Mouse (Mus musculus) mature B cell (primary cell): ENCODE results near the gene Smo.
"Not testable (repeated sequence)": the region's sequence is repeated elsewhere in the genome, so short reads cannot be mapped to it uniquely, and the experiment has no call there.

Experiments
- in situ Hi-C: fragments of 300-500 bp; cut with MboI; formaldehyde crosslinking; loops from 2 replicates; pipeline ENCODE4 v1.14.3; 2019

Smo gene

DNA sequence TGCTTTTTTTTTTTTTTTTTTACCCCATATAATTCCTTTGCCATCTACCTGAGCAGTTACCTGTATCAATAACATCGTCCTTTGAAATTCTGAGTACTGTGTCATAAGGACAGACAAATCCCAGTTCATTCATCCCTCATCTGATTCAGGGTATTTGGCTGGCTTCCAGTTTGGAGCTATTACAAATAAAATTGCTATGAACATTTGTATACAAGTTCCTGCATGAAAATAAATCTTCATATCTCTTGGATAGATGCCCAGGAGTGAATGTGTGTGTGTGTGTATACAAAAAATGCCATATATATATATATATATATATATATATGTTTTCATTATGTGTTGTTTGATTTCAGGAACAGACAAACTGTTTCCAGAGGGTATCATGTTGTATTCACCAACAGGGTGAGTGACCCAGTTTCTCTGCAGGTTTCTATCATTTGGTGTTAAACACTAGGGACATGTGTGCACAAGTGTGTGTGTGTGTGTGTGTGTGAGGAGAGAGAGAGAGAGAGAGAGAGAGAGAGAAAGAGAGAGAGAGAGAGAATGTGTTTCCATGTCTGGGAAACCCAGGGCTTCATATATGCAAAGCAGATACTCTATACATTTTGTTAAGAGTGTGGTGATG lies 8.6 kb upstream of the Smo start:
- in situ Hi-C loops, result no loop called here

DNA sequence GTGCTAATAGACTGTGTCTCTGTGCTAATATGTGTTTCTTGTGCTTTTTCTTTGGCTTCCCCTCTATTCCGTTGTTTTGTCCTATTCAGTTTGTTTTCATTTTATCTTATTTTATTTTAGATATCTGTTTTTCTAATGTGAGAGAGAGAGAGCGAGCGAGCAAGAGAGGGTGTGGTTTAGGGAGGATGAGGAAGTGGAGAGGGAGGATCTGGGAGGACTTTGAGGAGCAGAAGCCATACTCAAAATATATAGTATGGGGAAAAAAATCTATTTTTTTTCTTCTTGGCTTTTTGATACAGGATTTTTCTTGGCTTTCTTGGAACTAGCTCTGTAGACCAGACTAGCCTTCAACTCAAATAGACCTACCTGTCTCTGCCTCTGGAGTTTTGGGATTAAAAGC lies 7.3 kb upstream of the Smo start:
- in situ Hi-C loops, result no loop called here

DNA sequence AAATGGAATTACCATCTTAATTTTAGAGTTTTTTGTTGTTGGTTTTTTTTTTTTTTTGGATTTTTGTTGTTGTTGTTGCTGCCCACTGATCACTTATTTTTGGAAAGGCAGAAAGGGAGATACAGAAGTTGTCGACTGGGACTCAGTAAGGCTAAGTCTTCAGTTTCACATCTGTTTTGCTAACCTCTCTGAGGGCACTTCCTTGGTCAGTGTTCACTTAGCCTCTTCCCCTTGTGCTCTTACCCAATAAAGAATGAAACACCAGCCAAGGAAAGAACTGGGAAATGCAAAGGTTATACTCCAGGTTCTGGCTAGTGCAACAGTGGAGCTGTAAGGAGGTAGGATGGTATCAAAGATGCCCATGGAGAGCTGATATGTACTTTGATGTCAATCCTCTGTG lies 5.8 kb upstream of the Smo start:
- in situ Hi-C loops, result no loop called here

DNA sequence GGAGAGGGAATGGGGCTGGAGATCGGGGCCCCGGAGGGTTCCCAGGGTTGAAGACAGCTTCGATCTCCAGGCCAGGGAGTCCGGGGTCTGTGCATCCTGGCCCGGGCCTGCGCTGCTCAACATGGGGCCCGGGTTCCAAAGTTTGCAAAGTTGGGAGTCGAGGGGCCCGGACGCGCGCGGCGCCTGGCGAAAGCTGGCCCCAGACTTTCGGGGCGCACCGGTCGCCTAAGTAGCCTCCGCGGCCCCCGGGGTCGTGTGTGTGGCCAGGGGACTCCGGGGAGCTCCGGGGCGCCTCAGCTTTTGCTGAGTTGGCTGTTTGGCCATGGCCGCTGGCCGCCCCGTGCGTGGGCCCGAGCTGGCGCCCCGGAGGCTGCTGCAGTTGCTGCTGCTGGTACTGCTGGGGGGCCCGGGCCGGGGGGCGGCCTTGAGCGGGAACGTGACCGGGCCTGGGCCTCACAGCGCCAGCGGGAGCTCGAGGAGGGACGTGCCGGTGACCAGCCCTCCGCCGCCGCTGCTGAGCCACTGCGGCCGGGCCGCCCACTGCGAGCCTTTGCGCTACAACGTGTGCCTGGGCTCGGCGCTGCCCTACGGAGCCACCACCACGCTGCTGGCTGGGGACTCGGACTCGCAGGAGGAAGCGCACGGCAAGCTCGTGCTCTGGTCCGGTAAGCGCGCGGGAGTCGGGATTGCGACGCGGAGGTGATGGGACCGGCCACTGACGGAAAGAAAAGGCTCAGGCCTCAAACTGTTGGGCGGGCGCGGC lies 567 bp downstream of the Smo start:
- in situ Hi-C loops, result no loop called here

GRCm38 (mm10) chr6:29736610-29737458 lies 1.5 kb downstream of the Smo start:
- in situ Hi-C loops, result no loop called here

DNA sequence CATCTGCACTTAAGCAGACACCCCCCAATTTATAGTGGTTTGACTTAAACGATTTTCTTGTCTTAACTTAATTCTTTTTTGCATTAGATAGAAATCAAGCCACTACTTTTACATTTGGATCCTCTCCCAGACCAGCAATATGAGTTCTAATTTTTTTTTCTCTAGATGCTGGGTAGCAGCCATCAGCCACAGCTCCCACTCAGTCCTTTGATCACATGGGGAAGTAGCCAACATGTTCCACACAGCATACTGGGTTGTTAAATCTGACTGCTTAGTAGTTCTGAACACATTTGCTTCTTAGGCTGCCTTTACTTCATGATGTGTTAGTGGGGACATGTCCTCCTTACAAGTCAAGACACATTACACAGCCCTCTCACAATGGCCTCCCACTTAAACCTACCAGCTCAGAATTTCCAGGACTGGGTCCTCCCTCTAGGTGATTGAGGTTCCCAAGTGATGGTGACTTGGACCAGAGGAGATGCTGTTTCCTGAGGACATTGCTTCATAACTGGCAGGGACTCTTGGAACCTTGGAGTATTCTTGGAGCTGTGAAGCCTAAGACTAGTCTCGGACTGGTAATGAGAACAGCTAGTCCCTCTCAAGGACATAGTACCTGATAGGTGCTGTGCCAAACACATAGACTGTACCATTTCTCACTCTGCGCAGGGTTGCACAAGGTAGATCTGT lies 16.3 kb downstream of the Smo start:
- in situ Hi-C loops, result no loop called here

DNA sequence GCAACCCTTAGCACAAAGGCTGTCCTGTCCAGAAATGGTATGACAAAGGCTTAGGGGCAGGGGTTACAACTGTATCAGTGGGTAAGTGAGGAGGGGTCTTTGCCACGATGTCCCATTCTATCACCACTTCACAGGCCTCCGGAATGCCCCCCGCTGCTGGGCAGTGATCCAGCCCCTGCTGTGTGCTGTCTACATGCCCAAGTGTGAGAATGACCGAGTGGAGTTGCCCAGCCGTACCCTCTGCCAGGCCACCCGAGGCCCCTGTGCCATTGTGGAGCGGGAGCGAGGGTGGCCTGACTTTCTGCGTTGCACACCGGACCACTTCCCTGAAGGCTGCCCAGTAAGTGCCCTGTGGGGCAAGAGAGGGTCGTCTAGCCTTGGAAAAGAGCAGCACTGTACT lies 18.0 kb downstream of the Smo start:
- in situ Hi-C loops, result no loop called here

DNA sequence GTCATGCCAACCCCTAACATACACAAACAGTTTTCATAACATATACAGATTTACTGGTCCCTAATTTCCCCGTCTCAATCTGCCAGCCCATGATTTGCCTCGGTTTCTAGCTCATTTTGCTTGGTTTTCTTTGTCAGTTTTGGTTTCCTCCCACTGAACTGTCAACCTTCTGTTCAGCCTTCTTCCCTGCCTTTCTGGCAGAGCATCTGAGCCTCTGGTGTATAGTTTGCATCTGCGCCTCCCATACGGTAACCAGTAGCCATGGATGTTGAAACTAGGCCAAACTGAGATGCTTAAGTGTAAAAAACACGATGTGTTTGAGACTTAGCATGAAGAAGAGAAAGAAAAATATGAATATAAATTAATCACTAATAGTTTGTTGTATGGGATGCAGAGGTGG lies 20.7 kb downstream of the Smo start:
- in situ Hi-C loops, result no loop called here

DNA sequence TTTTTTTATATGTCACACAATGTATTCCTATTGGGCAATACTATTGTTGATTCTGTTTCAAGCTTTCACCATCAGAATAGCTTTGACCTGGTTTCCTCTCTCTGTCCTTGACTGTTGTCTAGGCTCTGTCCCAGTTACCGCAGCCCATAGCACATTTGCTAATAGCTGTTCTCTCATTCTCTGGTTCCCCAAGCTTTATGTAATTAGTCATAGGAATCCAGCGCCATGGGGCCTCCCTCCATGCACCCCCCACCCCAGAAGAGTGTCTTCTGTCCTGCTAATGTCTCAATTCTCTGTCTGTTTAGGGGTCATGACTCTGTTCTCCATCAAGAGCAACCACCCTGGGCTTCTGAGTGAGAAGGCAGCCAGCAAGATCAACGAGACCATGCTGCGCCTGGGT lies 21.2 kb downstream of the Smo start:
- in situ Hi-C loops, result no loop called here

GRCm38 (mm10) chr6:29758417-29758816 lies 23.1 kb downstream of the Smo start:
- in situ Hi-C loops, result no loop called here

- in situ Hi-C loops, result no loop called here
Observed at GRCm38 (mm10) chr6:29759012-29759679, 23.8 kb downstream of the Smo start.

DNA sequence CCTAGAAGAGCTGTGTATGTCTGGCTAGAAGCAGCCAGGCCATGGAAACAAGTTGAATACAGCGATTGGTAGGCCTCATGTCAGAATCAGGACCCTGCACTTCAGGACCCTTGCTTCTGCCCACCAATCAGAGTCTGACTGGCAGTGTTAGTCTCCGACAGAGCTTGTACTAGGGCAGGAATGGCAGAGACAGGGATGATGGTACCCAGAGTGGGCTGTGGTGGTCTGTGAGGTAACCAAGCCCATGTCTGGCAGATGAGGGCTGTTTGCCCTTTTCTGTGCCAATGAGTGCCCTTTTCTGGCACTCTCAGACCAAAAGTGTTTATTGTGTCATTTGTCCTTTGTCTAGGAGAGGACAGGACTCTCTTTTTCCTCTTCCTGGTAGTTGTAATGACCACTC lies 25.1 kb downstream of the Smo start:
- in situ Hi-C loops, result not testable (repeated sequence)

GRCm38 (mm10) chr6:29761282-29761681 lies 26.0 kb downstream of the Smo start:
- in situ Hi-C loops, result no loop called here

DNA sequence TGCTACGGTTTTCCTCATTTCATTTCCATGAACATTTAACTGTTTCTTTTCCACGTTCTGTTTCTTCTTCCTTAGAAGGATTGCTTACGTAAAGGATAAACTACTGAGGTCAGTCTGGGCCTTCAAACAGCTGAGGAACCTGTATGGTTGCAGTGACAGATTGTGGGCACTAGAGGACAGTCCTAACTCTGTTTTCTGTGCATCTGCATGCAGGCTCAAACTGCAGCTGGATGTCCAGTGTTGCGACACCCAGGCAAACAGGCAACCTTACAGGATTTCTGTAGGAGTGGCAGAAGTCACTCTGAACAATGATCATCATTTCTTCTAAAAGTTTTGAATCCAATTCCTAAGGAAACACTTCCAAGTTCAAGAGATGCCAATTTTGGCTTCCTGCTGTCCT lies 27.2 kb downstream of the Smo start:
- in situ Hi-C loops, result no loop called here

- in situ Hi-C loops, result no loop called here
Observed at GRCm38 (mm10) chr6:29766874-29767273, 31.6 kb downstream of the Smo start.

DNA sequence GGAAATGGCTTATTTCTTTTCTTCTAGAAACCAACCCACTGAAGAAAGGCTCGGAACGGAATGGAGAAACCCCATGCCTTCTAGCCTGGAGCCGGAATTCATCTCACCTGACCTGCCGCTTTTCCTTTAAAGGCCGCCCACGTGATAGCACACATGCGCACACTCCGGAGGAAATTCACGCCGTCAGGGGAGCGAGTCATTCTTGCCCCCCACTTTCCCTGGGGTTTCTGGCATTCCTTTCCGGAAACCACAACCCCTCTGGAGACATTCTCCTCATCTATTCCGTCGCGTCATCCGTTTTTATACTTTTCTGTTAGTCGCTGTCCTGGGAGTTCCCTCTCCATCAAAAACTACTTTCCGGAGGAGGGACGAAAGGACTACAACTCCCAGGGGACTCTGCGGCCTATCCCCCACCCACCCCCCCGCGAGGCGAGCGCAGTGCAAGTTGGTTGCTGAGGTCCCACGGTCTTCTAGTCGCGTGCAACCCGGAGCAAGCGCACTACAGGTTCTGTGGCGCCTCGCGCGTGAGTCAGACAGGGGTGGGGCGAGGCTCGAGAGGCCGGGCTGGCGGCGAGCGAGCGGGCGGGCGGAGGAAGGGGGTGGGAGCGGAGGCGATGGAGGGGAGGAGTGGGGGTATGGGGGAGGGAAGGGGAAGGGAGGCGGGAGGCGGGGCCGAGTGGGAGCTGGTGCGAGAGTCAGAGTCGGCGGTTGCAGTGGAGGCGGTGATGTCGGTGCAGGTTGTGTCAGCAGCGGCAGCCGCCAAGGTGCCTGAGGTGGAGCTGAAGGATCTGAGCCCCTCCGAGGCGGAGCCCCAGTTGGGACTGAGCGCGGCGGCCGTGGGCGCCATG lies 32.7 kb downstream of the Smo start, which contains the start of gene Ahcyl2:
Ahcyl2 (plus strand) TSS at position 199 of the 848 bp plus-strand sequence.
- in situ Hi-C loops, result no loop called here

- in situ Hi-C loops, result no loop called here
Observed at GRCm38 (mm10) chr6:29768791-29769441, 33.6 kb downstream of the Smo start.

DNA sequence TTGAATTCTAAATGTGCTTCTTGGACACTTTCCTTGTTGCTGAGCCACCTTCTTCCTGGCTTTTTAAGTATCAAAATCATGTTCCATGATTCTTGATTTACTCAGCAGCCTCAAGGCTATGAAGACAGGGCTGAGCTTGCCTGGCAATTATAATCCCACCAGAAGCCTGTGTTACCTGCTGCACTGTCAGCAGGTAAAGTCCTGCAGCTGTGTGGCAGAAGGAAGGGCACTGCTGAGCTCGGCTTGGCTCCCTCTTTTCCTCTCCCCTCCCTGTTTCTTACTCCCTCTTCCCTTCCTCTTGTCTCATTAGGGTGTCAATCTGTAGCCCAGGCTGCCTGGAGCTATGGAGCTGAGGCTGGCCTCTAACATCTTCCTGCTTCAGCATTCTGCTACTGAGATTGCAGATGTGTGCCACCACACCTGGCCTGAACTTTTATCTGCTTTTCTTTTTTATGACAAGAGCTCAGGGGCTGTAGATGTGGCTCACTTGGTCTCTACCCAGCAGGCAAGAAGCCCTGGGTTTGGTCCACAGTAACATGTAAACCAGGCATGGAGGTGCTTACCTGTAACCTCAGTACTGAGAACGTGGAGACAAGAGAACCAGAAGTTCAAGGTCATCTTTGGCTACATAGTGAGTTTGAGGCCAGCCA lies 35.5 kb downstream of the Smo start:
- in situ Hi-C loops, result no loop called here

- in situ Hi-C loops, result no loop called here
Observed at GRCm38 (mm10) chr6:29772236-29772635, 36.9 kb downstream of the Smo start.

DNA sequence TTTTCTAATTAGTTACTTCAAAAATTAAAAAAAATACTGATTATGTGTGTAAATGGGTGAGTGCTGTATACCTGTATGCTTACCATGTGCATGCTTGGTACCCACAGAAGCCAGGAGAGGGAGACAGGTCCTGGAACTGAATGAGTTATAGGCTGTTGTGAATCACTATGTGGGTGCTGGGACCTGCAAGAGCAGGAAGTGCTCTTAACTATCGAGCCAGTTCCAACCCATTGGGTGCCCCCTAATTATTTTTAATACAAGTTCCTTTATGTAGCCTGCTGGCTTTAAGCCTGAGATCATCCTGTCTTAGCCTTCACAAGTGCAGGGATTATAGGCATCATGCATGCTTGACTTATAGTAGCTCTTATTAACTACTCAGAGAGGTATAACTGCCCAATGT lies 38.9 kb downstream of the Smo start:
- in situ Hi-C loops, result no loop called here
